Mouse (Mus musculus): Measurements from ENCODE around the gene Serinc2. TPM values are rescaled to one million over a fixed set of nuclear protein-coding genes. Genes with fewer than 3 reads are reported as not detected.
A peak's percentile ranks its signal among the peaks of the same experiment; 100 is the strongest.

The Serinc2 gene
- total and polyA plus RNA-seq, 3 experiments = 1.4 to 2.8 (median 1.8) TPM

DNA sequence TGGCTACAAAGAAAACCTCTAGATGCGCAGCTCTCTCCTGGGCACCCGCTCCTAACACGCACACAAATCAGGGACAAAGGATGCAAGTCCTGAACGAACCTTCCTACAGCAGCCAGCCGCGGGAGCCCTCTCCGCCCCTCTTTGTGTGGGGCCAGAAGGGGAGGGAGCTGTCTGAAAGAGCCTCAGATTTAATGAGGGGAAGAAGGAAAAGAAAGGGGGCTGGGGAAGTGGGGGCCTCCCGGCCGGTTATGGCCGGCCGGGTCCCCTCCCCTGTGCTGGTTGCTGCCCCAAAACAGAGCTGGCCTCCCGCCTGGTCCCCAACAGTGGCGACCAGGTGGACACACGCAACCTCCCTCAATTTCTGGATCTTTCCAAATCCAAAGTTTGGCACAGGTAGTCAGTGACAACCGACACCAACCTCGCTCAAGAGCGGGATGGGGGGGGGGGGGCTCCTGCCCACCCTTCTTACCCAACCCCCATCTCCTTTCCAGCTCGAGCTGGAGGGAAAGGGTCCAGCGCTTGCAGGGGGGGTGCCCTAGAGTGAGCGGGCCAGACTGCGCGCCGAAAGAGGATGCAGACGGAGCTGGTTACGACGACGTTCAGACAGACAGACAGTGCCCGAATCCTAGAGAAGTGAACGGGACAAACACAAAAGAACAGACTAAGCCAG is 4.5 kb downstream of the Serinc2 start:
- H3K79me2 ChIP-seq (replicated peaks; ENCODE audit: control insufficient read depth, insufficient read depth, low read length) = no peaks in the 10 kb centered on the region
- peaks cover 7% of the 10 kb centered on the region for H3K27me3 ChIP-seq (ENCODE audit: control insufficient read depth, insufficient read depth, low read length)
- 3% methylated on average over 29 of the region's 29 CpGs for WGBS
- DNase-seq = no peak
- TF ChIP-seq CTCF (IDR thresholded peaks at IDR 0.05) (no peak), POLR2A (IDR thresholded peaks at IDR 0.05; ENCODE audit: insufficient read depth, low read depth, low read length) (no peak), EP300 (IDR thresholded peaks at IDR 0.05; ENCODE audit: insufficient read depth, low read depth, low read length) (no peak)
- no peak overlapping the region for H3K27ac ChIP-seq
- intact Hi-C loops (cut with DNase I) = no loop called here
- no peaks in the 10 kb centered on the region; the same call in 1 of the 2 replicates for H3K4me1 ChIP-seq (ENCODE audit: control insufficient read depth, insufficient read depth, low read length)
- no peak overlapping the region for H3K9ac ChIP-seq (ENCODE audit: low read depth, low read length)
- H3K36me3 ChIP-seq (ENCODE audit: control insufficient read depth, insufficient read depth, low read length) = no peaks in the 10 kb centered on the region
- H3K4me3 ChIP-seq = peak overlapping the region; percentile 37; the same call in 1 of the 2 replicates

DNA sequence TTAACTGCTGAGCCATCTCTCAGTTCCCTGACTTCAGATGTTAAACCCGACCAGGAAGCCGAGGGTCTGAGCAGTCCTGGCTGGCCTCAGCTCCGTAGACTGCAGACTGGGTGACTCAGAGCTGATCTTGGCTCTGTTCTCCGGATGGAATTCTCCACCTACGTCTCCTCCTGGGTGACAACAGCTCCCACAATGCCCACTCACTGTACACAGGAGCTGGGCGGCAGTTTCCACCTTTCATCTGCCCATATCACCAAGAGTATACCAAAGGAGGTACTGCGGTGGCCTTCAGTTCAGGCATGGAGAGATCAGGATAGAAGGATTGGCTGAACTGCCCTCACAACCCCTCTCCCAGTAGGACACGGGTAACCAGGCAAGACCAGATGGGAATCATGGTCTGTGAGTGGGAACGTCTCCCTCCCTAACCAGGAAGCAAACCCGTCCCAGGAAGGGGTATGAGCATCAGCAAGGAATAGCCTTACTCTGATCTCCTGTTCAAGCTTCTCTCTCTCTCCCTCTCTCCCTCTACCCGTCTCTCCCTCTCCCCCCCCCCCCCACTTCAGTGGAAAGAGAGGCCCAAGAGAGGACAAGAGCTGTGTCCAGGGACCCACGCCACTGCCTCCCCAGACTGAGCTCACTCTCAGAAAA is 5.2 kb downstream of the Serinc2 start:
- H3K9ac ChIP-seq (ENCODE audit: low read depth, low read length) = no peak overlapping the region
- WGBS = 22% methylated on average over 11 of the region's 12 CpGs
- no peak overlapping the region for H3K27ac ChIP-seq
- TF ChIP-seq CTCF (IDR thresholded peaks at IDR 0.05) (no peak), POLR2A (IDR thresholded peaks at IDR 0.05; ENCODE audit: insufficient read depth, low read depth, low read length) (no peak), EP300 (IDR thresholded peaks at IDR 0.05; ENCODE audit: insufficient read depth, low read depth, low read length) (no peak)
- no peaks in the 10 kb centered on the region; the same call in 1 of the 2 replicates for H3K4me1 ChIP-seq (ENCODE audit: control insufficient read depth, insufficient read depth, low read length)
- no peak for DNase-seq
- peaks cover 7% of the 10 kb centered on the region for H3K27me3 ChIP-seq (ENCODE audit: control insufficient read depth, insufficient read depth, low read length)
- H3K36me3 ChIP-seq (ENCODE audit: control insufficient read depth, insufficient read depth, low read length) = no peaks in the 10 kb centered on the region
- H3K79me2 ChIP-seq (replicated peaks; ENCODE audit: control insufficient read depth, insufficient read depth, low read length) = no peaks in the 10 kb centered on the region
- intact Hi-C loops (cut with DNase I) = no loop called here
- no peak overlapping the region for H3K4me3 ChIP-seq

DNA sequence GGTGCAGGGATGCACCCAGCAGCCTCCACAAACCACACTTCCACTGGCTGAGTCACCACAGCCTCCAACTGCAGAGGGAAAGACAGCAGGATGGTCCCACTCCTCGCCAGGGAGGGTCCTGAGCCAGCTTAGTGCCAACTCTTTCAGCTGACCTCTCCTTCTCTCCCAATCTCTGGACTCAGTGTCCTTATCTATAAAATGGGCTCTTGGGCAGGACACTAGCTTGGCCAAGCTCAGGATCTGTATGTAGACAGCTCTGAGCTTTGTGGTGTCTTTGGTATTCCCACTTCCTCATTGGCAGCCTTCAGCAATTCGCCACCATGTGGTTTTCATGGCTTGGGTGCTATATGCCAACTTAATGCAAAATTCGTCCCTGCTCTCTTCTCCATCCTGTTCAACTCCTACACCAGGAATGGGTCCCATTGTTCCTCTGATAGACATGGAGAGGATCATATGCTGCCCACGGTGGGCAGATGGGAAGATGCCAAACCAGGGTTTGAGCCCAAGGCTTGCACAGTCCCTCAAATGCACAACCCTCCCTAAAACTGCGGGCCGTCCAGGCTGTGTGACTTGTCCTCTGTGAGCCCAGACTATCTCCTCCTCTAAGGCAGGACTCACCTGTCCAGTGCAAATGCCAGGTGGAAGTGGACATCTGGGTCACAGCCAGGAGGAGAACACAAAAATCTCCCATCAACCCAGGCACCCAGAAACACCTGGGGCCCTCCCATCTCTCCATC is 8.2 kb downstream of the Serinc2 start:
- Histone ChIP-seq H3K4me1 (ENCODE audit: control insufficient read depth, insufficient read depth, low read length) (no peaks in the 10 kb centered on the region; the same call in 1 of the 2 replicates), H3K79me2 (replicated peaks; ENCODE audit: control insufficient read depth, insufficient read depth, low read length) (no peaks in the 10 kb centered on the region), H3K36me3 (ENCODE audit: control insufficient read depth, insufficient read depth, low read length) (no peaks in the 10 kb centered on the region), H3K27me3 (ENCODE audit: control insufficient read depth, insufficient read depth, low read length) (peaks cover 7% of the 10 kb centered on the region), H3K9ac (ENCODE audit: low read depth, low read length) (no peak overlapping the region), H3K4me3 (no peak overlapping the region), H3K27ac (no peak overlapping the region)
- 68% methylated on average over 6 of the region's 6 CpGs for WGBS
- TF ChIP-seq POLR2A (IDR thresholded peaks at IDR 0.05; ENCODE audit: insufficient read depth, low read depth, low read length) = no peak
- no peak for TF ChIP-seq CTCF (IDR thresholded peaks at IDR 0.05)
- no peak for DNase-seq
- intact Hi-C loops (cut with DNase I) = no loop called here

DNA sequence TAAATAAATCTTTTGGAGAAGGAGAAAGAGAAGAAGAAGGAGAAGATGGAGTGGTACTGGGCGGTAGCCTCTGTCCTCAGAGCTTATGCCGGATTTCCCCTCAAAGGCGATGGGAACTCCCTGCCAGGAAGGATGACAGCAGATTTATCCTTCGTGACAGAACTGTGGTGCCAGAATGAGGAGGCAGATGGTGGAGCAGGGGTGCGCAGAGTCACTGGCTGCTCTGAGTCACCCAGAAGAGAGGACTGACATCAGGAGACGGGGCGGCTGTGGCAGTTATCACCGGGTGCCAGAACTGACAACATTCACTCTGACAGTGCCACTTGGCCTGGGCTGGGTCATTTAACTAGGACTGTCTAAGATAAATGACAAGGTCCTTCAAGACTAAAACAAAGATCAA is 8.9 kb downstream of the Serinc2 start:
- H3K79me2 ChIP-seq (replicated peaks; ENCODE audit: control insufficient read depth, insufficient read depth, low read length) = no peaks in the 10 kb centered on the region
- H3K36me3 ChIP-seq (ENCODE audit: control insufficient read depth, insufficient read depth, low read length) = no peaks in the 10 kb centered on the region
- WGBS = 58% methylated on average over 8 of the region's 8 CpGs
- H3K4me1 ChIP-seq (ENCODE audit: control insufficient read depth, insufficient read depth, low read length) = no peaks in the 10 kb centered on the region; the same call in 1 of the 2 replicates
- no peak overlapping the region for H3K27ac ChIP-seq
- TF ChIP-seq POLR2A (IDR thresholded peaks at IDR 0.05; ENCODE audit: insufficient read depth, low read depth, low read length) (no peak), EP300 (IDR thresholded peaks at IDR 0.05; ENCODE audit: insufficient read depth, low read depth, low read length) (no peak), CTCF (IDR thresholded peaks at IDR 0.05) (no peak)
- no peak overlapping the region for H3K4me3 ChIP-seq
- no peak overlapping the region for H3K9ac ChIP-seq (ENCODE audit: low read depth, low read length)
- intact Hi-C loops (cut with DNase I) = no loop called here
- peaks cover 7% of the 10 kb centered on the region for H3K27me3 ChIP-seq (ENCODE audit: control insufficient read depth, insufficient read depth, low read length)
- DNase-seq = no peak

DNA sequence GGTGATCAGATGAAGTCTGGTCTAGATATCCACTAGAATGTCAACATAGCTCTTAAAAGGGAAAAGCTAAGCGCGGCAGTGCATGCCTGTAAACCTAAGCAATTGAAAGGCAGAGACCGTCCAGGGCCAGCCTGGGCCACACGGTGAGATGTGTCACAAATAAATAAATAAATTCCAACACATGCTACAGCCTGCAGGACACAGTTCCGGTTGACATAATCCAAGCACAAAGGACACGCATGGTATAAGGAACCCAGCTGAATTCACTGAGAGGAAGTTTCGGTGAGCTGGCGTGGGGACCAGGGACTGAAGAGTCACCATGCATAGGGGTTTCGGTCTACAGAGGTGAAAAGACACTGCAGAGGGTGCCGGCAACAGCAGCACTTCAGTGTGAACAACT is 10.3 kb downstream of the Serinc2 start:
- intact Hi-C loops (cut with DNase I) = no loop called here
- no peak for DNase-seq
- no peaks in the 10 kb centered on the region; the same call in 1 of the 2 replicates for H3K27me3 ChIP-seq (ENCODE audit: control insufficient read depth, insufficient read depth, low read length)
- no peak for TF ChIP-seq CTCF (IDR thresholded peaks at IDR 0.05)
- TF ChIP-seq POLR2A (IDR thresholded peaks at IDR 0.05; ENCODE audit: insufficient read depth, low read depth, low read length) = no peak
- no peak for TF ChIP-seq EP300 (IDR thresholded peaks at IDR 0.05; ENCODE audit: insufficient read depth, low read depth, low read length)
- no peak overlapping the region for H3K9ac ChIP-seq (ENCODE audit: low read depth, low read length)
- no peaks in the 10 kb centered on the region for H3K79me2 ChIP-seq (replicated peaks; ENCODE audit: control insufficient read depth, insufficient read depth, low read length)
- H3K4me1 ChIP-seq (ENCODE audit: control insufficient read depth, insufficient read depth, low read length) = no peaks in the 10 kb centered on the region
- H3K36me3 ChIP-seq (ENCODE audit: control insufficient read depth, insufficient read depth, low read length) = no peaks in the 10 kb centered on the region
- H3K4me3 ChIP-seq = no peak overlapping the region
- no peak overlapping the region for H3K27ac ChIP-seq
- 85% methylated on average over 10 of the region's 10 CpGs for WGBS

All from heart, adult 2 months (tissue).